Mouse (Mus musculus): ENCODE measurements around the gene Nxf2.
"Not testable (repeated sequence)": the region's sequence is repeated elsewhere in the genome, so short reads cannot be mapped to it uniquely, and the experiment has no call there.

Nxf2 gene

DNA sequence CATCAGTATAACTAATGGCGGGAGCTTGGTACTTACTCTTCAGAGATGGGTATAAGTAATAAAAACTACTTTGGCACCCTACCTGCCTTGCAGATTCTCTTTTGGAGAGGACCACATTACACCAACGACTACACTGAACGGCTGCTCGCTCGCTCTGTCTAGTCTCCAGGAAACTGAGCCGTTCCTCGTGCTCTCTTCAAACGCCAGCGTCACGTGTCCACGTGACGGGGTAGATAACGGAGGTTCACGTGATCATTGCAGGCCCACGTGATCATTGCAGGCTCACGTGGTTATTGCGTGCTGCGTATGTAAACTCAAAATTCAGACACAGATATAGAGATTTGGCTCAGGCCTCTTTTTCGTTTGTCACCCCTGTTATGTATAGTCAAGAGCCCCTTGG lies at the start of gene Nxf2:
Gene Nxf2, minus strand, starts transcription at position 209 of the 400 bp plus-strand sequence.
- DNase-seq (ENCODE audit: low read depth, low spot score): no peak

DNA sequence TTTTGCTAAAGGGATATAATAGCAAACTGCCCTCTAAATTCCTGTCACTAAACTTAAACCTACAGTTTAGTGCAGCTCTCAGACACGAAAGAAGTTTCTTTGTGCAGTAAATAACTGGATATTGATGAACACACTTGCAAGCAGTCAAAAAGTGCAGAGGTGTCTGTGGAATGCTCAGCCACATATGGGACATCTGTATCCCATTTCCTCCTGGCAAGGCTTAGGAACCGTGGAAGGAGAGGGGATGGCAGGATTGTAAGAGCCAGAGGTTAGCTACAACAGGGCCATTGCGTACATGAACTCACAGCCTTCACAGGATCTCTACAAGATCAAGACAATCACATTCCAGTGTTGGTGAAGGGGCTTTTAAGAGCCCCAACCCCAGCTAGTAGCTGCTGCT lies 46.8 kb upstream of the Nxf2 start:
- DNase-seq (ENCODE audit: low read depth, low spot score): no peak

- no peak for DNase-seq (ENCODE audit: low read depth, low spot score)
Measured at GRCm38 (mm10) chrX:135009471-135009815, 44.9 kb upstream of the Nxf2 start.

GRCm38 (mm10) chrX:135008720-135009470 lies 44.3 kb upstream of the Nxf2 start, which contains the start of gene Zmat1:
Gene Zmat1, minus strand, starts transcription at chrX:135009209.
- DNase-seq (ENCODE audit: low read depth, low spot score): peak; percentile 72

GRCm38 (mm10) chrX:135008021-135008420 lies 43.5 kb upstream of the Nxf2 start:
- DNase-seq (ENCODE audit: low read depth, low spot score): no peak

- DNase-seq (ENCODE audit: low read depth, low spot score): peak; percentile 35
Measured at GRCm38 (mm10) chrX:134963305-134964094, 1.1 kb downstream of the Nxf2 start.

DNA sequence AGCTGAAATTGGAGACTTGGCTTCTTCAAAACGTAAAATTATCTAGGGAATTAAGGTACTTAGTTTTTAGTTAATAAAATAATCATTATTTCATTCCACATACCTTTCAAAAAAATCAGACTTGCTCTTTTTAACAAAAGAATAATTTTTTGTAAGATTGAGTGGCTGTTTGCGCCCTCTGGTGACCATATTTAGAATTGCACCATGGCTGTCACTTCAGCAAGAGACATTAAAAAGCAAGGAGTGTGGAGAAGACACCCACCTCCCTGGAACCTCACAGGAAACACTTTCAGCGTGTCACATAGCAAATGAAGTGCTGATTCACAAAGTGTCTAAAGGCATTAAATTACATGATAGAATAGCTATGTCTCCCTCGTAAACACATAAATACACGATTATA lies 34.2 kb downstream of the Nxf2 start:
- no peak for DNase-seq (ENCODE audit: low read depth, low spot score)

- no peak for DNase-seq (ENCODE audit: low read depth, low spot score)
Measured at GRCm38 (mm10) chrX:134929927-134930326, 34.6 kb downstream of the Nxf2 start.

- no peak for DNase-seq (ENCODE audit: low read depth, low spot score)
Measured at GRCm38 (mm10) chrX:134925058-134925457, 39.5 kb downstream of the Nxf2 start.

- no peak for DNase-seq (ENCODE audit: low read depth, low spot score)
Measured at GRCm38 (mm10) chrX:134923675-134924424, 40.7 kb downstream of the Nxf2 start.

GRCm38 (mm10) chrX:134919220-134919619 lies 45.3 kb downstream of the Nxf2 start:
- no peak for DNase-seq (ENCODE audit: low read depth, low spot score)

GRCm38 (mm10) chrX:134915745-134916144 lies 48.8 kb downstream of the Nxf2 start:
- DNase-seq (ENCODE audit: low read depth, low spot score): no peak

- DNase-seq (ENCODE audit: low read depth, low spot score): not testable (repeated sequence)
Measured at GRCm38 (mm10) chrX:134915315-134915714, 49.2 kb downstream of the Nxf2 start.

- no peak for DNase-seq (ENCODE audit: low read depth, low spot score)
Measured at GRCm38 (mm10) chrX:134914851-134915250, 49.7 kb downstream of the Nxf2 start.

GRCm38 (mm10) chrX:134913234-134913936 lies 51.2 kb downstream of the Nxf2 start:
- no peak for DNase-seq (ENCODE audit: low read depth, low spot score)

DNA sequence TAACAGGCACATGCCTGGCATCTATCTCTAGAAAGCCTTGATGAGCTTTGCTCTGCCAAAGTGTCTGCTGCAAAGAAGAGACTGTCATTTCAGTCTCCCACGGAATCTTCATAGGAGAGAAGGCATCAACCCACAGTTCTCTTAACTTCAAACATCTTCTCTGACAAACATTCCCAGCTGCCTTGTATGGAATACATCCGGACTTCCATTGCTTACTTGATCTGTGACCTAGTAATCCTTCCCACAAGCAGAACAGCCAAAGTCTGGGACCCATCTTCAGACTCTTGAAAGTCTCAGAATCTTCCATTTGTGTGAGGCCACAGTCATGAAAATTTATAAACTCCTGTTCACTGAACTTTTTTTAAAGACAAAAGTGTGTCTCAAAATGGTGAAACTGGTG lies 51.7 kb downstream of the Nxf2 start:
- no peak for DNase-seq (ENCODE audit: low read depth, low spot score)

DNA sequence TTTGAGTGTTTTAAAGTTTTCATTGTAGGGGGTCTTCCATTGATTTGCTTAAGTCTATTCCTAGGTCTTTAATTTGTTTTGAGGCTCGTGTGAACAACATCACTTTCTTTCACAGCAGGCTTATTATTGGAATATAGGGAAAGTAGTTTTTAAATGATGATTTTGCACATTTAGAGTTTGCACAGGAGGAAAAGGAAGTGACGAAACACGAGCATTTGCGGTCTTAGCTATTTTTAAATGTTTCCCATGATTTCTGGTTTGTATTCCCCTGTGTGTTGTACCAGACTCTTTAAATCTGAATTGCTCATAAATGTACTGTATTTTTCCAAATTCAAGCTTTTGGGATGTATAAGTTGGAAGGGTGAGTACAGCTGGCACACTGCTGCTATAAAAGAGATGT lies 54.2 kb downstream of the Nxf2 start:
- DNase-seq (ENCODE audit: low read depth, low spot score): no peak
